Mouse (Mus musculus): ENCODE measurements around the gene Prickle1.

Gene Prickle1

DNA sequence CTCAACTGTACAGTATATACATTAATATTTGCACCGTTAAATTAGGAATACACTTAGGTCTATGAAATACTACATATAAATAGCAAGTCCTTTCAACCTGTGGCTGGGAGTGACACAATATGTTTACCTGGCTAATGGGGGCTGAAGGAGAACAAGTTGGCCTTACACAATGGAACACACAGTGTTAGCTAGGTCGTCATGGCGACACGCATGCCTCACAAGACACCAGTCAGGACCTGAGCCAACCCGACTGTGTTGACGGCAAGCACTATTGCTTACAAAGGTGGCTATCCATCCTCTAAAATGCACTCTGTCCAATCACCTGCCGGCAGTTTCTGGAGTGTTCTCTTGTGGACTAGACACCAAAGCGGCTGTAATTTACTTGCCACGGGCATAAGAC is 95.8 kb downstream of the Prickle1 start:
- DNase-seq: no peak

DNA sequence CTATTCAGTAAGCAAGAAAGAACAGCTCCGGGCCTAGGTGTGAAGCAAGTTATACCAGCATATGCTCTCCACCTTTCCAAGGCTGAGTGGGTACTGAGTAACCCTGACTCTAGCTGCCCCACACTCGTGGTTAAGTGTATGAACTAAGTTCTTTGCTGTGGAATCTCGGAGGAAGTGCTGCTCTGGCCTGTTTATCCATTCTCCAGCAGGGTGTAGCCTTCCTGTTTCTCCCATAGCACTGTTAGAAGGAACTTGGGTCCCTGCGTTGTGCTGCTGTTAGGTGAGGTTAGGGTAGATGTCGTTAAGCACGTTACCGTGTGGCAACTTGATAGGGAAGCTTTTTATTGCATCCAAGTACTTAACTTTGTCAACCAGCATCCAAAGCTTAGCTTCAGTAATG is 101.0 kb downstream of the Prickle1 start:
- no peak for DNase-seq

DNA sequence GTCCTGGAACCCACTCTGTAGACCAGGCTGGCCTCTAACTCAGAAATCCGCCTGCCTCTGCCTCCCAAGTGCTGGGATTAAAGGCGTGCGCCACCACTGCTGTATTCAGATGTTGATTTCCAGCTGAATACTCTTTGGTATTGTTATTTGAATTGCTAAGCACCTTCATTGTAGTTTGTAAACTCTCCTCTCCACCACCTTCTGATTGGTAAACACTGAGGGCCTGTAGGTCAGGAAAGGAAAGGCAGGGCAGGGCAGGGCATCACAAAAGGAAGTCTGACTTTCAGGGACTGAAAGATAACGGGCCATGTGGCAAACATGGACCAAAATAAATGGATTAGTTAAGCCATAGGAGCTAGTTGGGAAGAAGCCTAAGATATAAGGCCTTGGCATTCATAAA is 106.1 kb downstream of the Prickle1 start:
- DNase-seq: no peak

DNA sequence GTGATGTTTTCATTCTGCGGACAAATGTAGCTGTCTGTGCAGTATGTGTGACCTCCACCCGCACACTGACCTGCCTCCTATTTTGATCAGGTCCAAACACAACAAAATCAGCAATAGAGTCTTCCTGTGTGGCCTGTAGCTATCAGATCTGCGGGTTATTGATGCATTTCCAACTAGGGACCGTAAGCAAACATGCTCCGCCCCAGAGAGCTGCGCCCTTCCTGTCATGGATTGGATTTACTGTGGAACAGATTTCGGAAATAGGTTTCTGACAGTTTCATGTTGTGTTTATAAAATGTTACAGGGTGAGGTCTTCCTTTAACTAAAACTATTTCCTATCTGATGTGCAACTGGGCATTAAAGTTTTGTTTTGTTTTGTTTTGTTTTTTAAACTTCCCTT is 109.6 kb downstream of the Prickle1 start:
- no peak for DNase-seq

DNA sequence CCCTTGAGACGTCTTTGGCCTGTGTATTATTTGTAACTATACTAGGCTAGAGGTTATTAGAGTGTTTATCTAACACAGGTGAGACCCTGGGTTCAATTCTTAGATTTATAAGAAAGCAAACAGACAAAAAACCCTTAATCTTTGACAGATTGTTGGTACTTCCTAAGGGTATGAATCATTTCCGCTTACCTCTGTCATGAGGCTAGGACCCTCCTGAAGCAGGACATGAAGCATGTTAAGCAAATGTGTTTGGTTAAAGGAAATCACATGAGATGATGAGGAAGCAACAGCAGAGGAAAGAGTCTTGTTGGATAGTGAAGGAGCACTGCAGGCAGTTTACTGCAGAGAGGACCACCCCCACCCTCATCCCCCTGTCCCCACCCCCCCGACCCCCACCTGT is 110.4 kb downstream of the Prickle1 start:
- no peak for DNase-seq

DNA sequence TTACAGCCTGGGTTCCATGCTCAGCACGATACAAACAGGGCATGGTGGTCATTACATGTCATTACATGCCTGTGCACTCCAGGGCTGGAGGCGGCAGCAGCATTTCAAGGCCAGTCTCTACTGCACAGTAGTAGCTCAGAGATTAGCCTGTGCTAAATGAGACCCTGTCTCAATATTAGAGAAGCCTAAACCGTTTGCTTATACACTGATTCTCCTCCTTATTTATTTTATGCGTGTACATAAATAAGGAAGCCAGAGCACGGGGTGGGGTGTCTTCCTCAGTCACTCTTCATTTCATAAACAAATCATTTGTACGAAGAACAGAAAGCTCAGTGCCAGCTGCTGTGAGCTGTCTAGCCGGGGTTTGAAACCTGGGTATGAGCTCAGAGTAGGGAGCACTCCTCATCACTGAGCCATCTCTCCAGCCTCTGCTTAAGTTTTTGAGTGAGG is 111.4 kb downstream of the Prickle1 start:
- DNase-seq: no peak

DNA sequence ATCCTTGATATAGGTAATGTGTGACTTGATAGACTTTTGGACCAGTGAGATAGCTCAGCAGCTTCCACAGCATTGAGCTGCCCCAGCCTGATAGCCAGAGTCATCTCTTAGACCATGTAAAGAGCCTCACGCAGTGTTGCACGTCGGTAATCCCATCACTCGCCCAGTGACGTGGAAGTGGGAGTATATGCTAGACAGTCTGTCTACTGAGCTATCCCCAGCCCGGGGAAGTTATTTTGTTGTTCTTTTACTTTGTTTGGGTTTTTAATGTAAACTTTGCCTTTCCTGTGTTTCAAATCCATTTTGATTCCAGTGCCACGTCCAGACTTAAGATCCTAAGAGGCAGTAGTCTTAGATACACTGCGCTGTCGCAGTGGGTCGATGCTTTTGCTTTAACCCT is 114.6 kb downstream of the Prickle1 start:
- no peak for DNase-seq

DNA sequence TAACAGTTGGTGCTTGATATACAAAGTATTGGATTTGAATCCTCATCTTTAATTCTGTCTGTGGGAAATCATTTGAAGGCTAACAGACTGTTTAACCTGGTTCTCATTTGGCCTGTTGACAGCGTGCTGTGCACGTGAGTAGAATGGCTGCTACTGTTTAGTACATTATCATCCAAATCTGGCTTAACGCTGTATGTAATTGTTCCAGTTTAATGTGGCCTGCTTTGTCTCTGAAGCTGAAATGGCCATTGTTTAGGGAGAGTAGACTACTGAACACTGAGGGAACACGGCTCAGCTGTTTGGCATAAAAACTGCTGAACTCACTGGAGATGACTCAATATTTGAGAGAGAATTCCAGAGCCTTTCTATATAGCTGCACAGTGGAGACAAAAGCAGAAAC is 116.2 kb downstream of the Prickle1 start:
- peak; percentile 72 for DNase-seq

DNA sequence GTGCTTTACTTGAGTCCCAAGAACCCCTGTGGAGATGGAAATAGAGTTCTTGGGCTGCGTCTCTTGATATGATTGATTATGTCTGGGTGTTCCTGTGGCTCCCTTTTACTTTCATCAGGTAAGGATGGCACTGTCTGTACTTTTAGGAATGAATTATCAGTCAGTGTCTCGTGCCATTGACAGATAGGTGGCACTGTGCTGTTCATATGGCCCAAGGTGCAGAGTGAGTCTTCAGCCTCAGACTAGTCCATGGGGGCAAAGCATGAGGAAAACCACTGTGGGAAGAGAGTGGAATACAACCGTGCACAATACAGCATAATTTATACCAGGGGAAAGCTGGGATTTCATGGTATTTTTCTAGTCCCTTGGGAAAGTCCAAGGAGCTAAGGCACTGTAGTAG is 117.0 kb downstream of the Prickle1 start:
- no peak for DNase-seq

DNA sequence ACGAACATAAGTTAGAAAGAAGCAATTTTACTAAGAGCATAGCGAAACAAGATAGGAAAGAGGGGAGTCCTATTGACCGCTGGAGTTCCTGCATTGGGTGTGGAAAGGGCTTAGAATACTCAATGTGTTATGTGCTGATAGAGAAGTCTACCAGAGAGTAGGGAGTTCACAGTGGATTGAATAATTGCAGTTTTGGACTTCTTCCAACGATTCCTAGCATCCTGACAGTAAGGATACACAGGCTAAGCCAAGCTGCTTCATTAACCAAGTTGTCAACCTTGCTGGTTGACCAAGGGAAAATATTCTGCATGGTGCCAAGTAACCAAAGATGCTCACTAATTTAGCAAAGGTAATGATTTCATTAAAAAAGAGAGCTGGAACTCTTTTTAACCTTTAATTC is 118.0 kb downstream of the Prickle1 start:
- no peak for DNase-seq

DNA sequence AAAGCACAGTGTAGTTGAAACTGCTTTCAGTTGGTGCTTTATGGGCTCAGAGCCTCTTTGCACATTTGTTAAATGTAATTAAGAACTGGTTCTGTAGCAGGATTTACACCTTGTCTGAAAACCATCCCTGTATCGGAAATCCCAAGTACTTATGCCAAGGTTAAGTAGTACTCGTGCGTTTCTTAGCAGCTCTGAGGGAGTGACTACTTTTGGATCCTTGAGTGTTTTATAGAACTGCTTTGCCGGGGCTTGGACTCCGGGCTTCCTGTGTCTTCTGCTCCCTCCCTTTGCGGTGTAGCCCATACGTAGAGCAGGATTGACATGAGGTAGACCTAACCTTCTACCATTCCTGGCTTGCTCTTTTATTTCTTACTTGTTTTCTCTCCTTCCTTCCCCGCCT is 120.0 kb downstream of the Prickle1 start:
- DNase-seq: no peak

DNA sequence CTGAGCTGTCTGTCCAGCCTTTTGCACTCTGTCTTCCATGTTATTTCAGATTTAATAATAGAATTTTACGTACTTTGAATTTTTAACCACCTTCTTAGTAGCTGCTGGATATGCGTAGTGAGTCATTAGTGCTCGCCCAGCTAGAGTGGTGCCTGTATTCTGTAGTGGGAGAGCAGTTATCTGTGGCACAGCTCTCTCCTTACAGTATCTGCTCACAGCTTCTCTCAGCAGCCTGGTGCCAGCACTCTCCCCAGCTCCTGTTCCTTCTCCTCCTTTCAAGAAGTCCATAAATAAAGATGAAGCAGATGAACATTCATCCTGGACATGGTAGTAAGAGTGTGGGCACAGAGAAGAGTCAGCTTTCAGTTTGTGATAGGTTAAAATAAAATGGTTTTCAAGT is 121.4 kb downstream of the Prickle1 start:
- DNase-seq: no peak

DNA sequence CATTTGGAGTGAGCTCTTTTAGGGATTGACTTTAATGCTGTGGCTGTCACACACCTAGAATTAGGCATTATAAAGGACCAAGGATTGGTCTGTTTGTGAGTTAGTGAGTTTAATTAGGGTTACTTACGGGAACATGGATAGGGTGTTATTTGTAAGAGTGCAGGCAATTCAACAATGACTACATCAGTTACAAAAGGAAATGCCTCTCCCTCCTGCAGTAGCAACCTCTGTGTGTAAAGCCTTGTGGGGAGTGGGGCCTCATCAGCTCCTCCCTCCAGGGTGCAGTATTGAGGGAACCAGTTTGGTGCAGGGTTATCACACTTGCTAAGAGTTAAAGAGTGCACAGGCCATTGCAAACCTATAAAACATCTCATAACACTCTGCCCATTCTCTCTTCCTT is 123.6 kb downstream of the Prickle1 start:
- DNase-seq: no peak

DNA sequence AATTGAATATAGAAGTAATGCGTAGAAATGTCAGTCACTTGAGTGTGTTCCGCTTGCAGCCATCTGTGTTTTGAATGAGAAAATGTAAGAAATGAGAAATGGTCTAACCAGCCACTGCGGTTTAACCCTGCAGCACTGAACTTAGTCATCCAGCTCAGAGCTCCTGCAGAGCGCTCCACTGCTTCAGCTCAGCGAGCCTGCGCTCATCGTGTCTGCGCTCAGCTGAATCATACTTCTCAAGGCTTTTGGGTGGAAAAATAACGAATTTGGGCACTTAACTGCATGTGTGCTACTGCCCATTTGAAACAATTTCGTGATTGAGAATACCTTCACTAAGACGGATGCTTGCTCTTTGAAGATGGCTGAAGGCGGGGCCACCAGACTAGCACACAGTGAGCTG is 124.0 kb downstream of the Prickle1 start:
- no peak for DNase-seq

DNA sequence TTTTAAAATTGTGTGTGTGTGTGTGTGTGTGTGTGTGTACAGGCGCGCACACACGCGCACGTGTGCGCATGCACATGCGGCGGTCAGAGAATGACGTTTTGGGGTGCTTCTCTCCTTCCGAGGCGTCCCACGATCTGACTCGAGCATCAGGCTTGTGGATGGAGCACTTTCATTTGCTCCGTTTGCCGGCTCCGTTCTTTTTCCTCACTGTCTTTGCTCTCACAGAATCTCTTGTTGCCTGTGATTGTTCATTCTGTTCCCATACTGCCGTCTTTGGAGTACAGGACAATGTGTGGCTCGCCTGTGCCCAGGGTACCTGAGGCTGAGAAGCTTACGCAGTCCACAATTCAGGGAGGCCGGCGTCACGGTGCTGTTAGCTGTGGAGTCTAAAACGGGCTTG is 134.6 kb downstream of the Prickle1 start:
- no peak for DNase-seq

DNA sequence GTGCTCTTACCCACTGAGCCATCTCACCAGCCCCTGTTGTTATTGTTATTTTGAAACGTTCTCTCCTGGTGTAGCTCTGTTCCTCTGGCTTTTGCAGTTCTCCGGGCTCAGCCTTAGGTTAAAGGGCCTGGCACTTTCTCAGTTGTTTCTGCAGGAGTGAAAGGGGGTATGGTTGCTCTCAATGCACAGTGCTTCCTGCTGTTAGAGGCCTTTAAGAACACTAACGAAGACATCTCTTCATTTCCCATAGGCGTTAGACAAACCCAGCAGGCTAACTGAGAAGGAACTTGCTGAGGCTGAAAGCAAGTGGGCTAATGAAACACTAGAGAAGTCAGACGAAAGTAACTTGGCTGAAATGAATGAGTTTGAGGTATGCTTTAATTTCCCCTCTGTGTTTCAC is 136.3 kb downstream of the Prickle1 start:
- DNase-seq: no peak

DNA sequence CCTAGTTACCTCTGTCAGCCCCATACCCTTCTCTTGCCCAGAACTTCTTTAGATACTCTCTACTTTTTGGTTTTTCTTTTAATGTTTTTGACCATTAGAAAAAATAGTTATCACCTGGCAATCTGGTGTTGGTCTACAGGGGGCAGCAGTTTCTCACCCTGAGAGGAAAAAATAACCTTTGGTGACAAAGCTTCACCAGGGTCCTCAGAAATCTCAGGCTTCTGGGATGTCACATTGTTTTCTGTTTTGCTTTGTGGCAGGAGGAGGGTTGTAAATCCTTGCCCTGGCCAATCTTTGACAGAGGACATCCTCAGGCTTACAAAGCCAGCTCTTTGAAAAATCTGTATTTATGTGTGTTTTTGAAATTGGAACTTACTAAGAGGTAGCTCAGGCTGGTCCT is 139.7 kb downstream of the Prickle1 start:
- no peak for DNase-seq

DNA sequence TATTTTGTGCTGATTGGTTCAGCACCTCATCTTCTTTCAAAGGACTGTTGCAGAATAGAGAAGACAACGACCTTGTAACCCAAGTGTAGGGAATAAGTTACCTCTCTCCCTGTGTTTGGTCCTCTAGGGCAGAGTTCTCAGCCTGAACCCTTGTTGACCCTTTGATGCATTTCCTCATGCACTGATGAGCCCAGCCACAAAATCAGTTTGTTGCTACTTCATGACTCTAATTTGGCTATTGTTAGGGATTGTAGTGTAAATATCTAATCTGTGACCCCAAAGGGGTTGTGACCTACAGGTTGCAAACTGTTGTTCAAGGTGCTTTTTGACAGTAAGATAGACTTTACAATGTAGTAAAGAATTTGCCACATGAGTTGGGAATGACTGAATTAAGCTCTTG is 142.4 kb downstream of the Prickle1 start:
- no peak for DNase-seq

Measured in layer of hippocampus, adult 9-11 months (tissue).